Mouse (Mus musculus) olfactory bulb, adult 2 months (tissue): ENCODE measurements around the gene Slc7a6.

Source experiments
- CTCF ChIP-seq: fragments of 200-500 bp; IDR thresholded peaks from 2 replicates; pipeline ENCODE4 v1.5.1; 2012; ENCODE audit warnings: low read depth, mild to moderate bottlenecking, low read length, moderate library complexity; ENCODE audit not compliant: insufficient read depth
- POLR2A ChIP-seq: fragments of 200-500 bp; IDR thresholded peaks from 2 replicates; pipeline ENCODE4 v1.6.1; 2012; ENCODE audit warnings: mild to moderate bottlenecking, low read depth, low read length, moderate library complexity; ENCODE audit not compliant: insufficient read depth

GRCm38 (mm10) chr8:106226589-106226988 lies 57.9 kb downstream of the Slc7a6 start:
- TF ChIP-seq POLR2A (no peak), CTCF (no peak)
